19 mouse cellular contexts compared by ENCODE assay signal in genomic region chr9:68188921-68189320, GRCm38 (mm10).
DNase-seq lines count a peak whose midpoint lies in the region; ATAC-seq and TF ChIP-seq lines count a peak whose summit lies in the region.
"Had no signal": no experiment of that assay in that cellular context is flagged by ENCODE, and none has a peak within 500 bp of the region (broad histone marks: within the 10 kb centered on the region; RNA-seq: fewer than 3 reads in every experiment).

No protein-coding gene starts in this region.

- H3K4me3 ChIP-seq in hindbrain, postnatal 0 days (ENCODE audit: low read length) = no peak overlapping the region
- no peak overlapping the region for H3K4me3 ChIP-seq in hindbrain, embryonic 11.5 days (ENCODE audit: low read depth, low read length)
- H3K4me3 ChIP-seq: embryonic facial prominence, embryonic 13.5 days; forebrain, embryonic 12.5 days; heart, embryonic 12.5 days; hindbrain, embryonic 12.5 days had no signal

- peak; percentile 13 for DNase-seq in hindbrain, postnatal 0 days (ENCODE audit: low spot score)
- DNase-seq in hindbrain, embryonic 11.5 days (ENCODE audit: low spot score) = no peak
- peak; percentile 52 for DNase-seq in left cerebral cortex, postnatal 4 days
- no peak for DNase-seq in left cerebral cortex, adult 11 months (ENCODE audit: low spot score)
- DNase-seq in kidney, adult 9 months = peak; percentile 60
- peak; percentile 55 to 64 for DNase-seq in kidney, postnatal 36 days
- no peak for DNase-seq in urinary bladder, postnatal 14 days (ENCODE audit: low spot score)
- DNase-seq: adrenal gland, postnatal 14 days; cerebellum, postnatal 36 days; gastrocnemius, postnatal 25 days had no signal

- no peak overlapping the region for H3K4me2 ChIP-seq in hindbrain, postnatal 0 days (ENCODE audit: low read depth, low read length)
- H3K4me2 ChIP-seq in hindbrain, embryonic 11.5 days (replicated peaks; ENCODE audit: low read depth, low read length) = no peak overlapping the region
- H3K4me2 ChIP-seq: embryonic facial prominence, embryonic 13.5 days; forebrain, embryonic 12.5 days; heart, embryonic 12.5 days; hindbrain, embryonic 12.5 days had no signal

- H3K9me3 ChIP-seq in hindbrain, postnatal 0 days (ENCODE audit: low read length) = no peaks in the 10 kb centered on the region
- no peaks in the 10 kb centered on the region for H3K9me3 ChIP-seq in hindbrain, embryonic 11.5 days (ENCODE audit: control insufficient read depth, low read length)
- H3K9me3 ChIP-seq: embryonic facial prominence, embryonic 13.5 days; forebrain, embryonic 12.5 days; heart, embryonic 12.5 days; hindbrain, embryonic 12.5 days had no signal

- ATAC-seq in hindbrain, postnatal 0 days = no peak
- no peak for ATAC-seq in hindbrain, embryonic 11.5 days (ENCODE audit: low FRiP score)
- ATAC-seq: activated CD4-positive, CD25-positive, alpha-beta regulatory T cell, adult 4 months; forebrain, embryonic 16.5 days; hindbrain, embryonic 16.5 days; Patski had no signal

- intact Hi-C loops in left cerebral cortex, postnatal 4 days (cut with DNase I) = no loop called here

- no peaks in the 10 kb centered on the region for H3K27me3 ChIP-seq in hindbrain, postnatal 0 days (ENCODE audit: insufficient read depth, low read length)
- H3K27me3 ChIP-seq in hindbrain, embryonic 11.5 days (ENCODE audit: control insufficient read depth, insufficient read depth, low read length) = no peaks in the 10 kb centered on the region
- H3K27me3 ChIP-seq: CH12.LX; embryonic facial prominence, embryonic 13.5 days; forebrain, embryonic 12.5 days; heart, embryonic 12.5 days; hindbrain, embryonic 12.5 days had no signal

- no peak overlapping the region for H3K27ac ChIP-seq in hindbrain, postnatal 0 days
- no peak overlapping the region for H3K27ac ChIP-seq in hindbrain, embryonic 11.5 days (ENCODE audit: low read depth, low read length)
- H3K27ac ChIP-seq: embryonic facial prominence, embryonic 13.5 days; forebrain, embryonic 12.5 days; hindbrain, embryonic 12.5 days had no signal

- no peak for TF ChIP-seq CTCF in hindbrain, postnatal 0 days (IDR thresholded peaks at IDR 0.05; ENCODE audit: low read depth)

- no peak overlapping the region for H3K9ac ChIP-seq in hindbrain, postnatal 0 days (replicated peaks; ENCODE audit: low read length)
- H3K9ac ChIP-seq in hindbrain, embryonic 11.5 days (ENCODE audit: low read depth, low read length) = no peak overlapping the region
- H3K9ac ChIP-seq: embryonic facial prominence, embryonic 13.5 days; forebrain, embryonic 12.5 days; heart, embryonic 12.5 days; hindbrain, embryonic 12.5 days had no signal

- no peaks in the 10 kb centered on the region for H3K4me1 ChIP-seq in hindbrain, postnatal 0 days (ENCODE audit: insufficient read depth, low read length)
- no peaks in the 10 kb centered on the region for H3K4me1 ChIP-seq in hindbrain, embryonic 11.5 days (replicated peaks; ENCODE audit: control insufficient read depth, insufficient read depth, low read length)
- H3K4me1 ChIP-seq: embryonic facial prominence, embryonic 13.5 days; forebrain, embryonic 12.5 days; heart, embryonic 12.5 days; hindbrain, embryonic 12.5 days had no signal

- H3K36me3 ChIP-seq in hindbrain, postnatal 0 days (ENCODE audit: insufficient read depth, low read length) = no peaks in the 10 kb centered on the region
- no peaks in the 10 kb centered on the region for H3K36me3 ChIP-seq in hindbrain, embryonic 11.5 days (ENCODE audit: control insufficient read depth, insufficient read depth, low read length)
- H3K36me3 ChIP-seq: embryonic facial prominence, embryonic 13.5 days; forebrain, embryonic 12.5 days; heart, embryonic 12.5 days; hindbrain, embryonic 12.5 days had no signal

Comparison
In these comparisons a context has a peak if more than half of its experiments do, and no peak if none do; other contexts are left out.
1. DNase-seq: peak in hindbrain, postnatal 0 days (single experiment), left cerebral cortex, postnatal 4 days (single experiment), kidney, adult 9 months (single experiment) and kidney, postnatal 36 days (2 of 2); none in hindbrain, embryonic 11.5 days (single experiment), left cerebral cortex, adult 11 months (single experiment) and urinary bladder, postnatal 14 days (single experiment).